Mouse (Mus musculus): ENCODE results near the gene Ubtd2. TPM values are rescaled to one million over a fixed set of nuclear protein-coding genes. Genes with fewer than 3 reads are reported as not detected.
A peak's percentile ranks its signal among the peaks of the same experiment; 100 is the strongest.

Gene Ubtd2
- polyA plus RNA-seq, 1 experiment from 2014 or later: 27.1 TPM

- 4% methylated on average over 19 of the region's 19 CpGs for WGBS
- ATAC-seq (replicated peaks; ENCODE audit: extremely low read depth, insufficient read depth, low FRiP score): no peak; the same call in 1 of the 2 replicates
- H3K27me3 ChIP-seq (ENCODE audit: control insufficient read depth, insufficient read depth, low read length): no peaks in the 10 kb centered on the region
- peak overlapping the region; percentile 97 for H3K4me2 ChIP-seq (ENCODE audit: low read depth, low read length)
- peak overlapping the region; percentile 77 for H3K9ac ChIP-seq (ENCODE audit: low read length)
- peaks cover 12% of the 10 kb centered on the region for H3K4me1 ChIP-seq (ENCODE audit: control insufficient read depth, insufficient read depth, low read length)
- peak overlapping the region; percentile 15 for H3K27ac ChIP-seq (ENCODE audit: low read length)
- H3K4me3 ChIP-seq (ENCODE audit: low read length): peak overlapping the region; percentile 64
- H3K36me3 ChIP-seq (ENCODE audit: control insufficient read depth, insufficient read depth): no peaks in the 10 kb centered on the region
- no peaks in the 10 kb centered on the region for H3K9me3 ChIP-seq (replicated peaks; ENCODE audit: control insufficient read depth, low read length)
Observed at GRCm38 (mm10) chr11:32454231-32454799, 855 bp upstream of the Ubtd2 start.

GRCm38 (mm10) chr11:32455507-32456141, 454 bp downstream of the Ubtd2 start:
- peak; percentile 5; the same call in 1 of the 2 replicates for ATAC-seq (replicated peaks; ENCODE audit: extremely low read depth, insufficient read depth, low FRiP score)
- H3K4me1 ChIP-seq (ENCODE audit: control insufficient read depth, insufficient read depth, low read length): peaks cover 12% of the 10 kb centered on the region
- peak overlapping the region; percentile 64 for H3K4me3 ChIP-seq (ENCODE audit: low read length)
- H3K9me3 ChIP-seq (replicated peaks; ENCODE audit: control insufficient read depth, low read length): no peaks in the 10 kb centered on the region
- H3K36me3 ChIP-seq (ENCODE audit: control insufficient read depth, insufficient read depth): no peaks in the 10 kb centered on the region
- WGBS: under 1% methylated on average over 58 of the region's 58 CpGs
- H3K9ac ChIP-seq (ENCODE audit: low read length): peak overlapping the region; percentile 77
- peak overlapping the region; percentile 95 for H3K27ac ChIP-seq (ENCODE audit: low read length)
- no peaks in the 10 kb centered on the region for H3K27me3 ChIP-seq (ENCODE audit: control insufficient read depth, insufficient read depth, low read length)
- H3K4me2 ChIP-seq (ENCODE audit: low read depth, low read length): peak overlapping the region; percentile 97

- Histone ChIP-seq H3K4me1 (ENCODE audit: control insufficient read depth, insufficient read depth, low read length) (peaks cover 12% of the 10 kb centered on the region), H3K4me2 (ENCODE audit: low read depth, low read length) (peak overlapping the region; percentile 97), H3K27ac (ENCODE audit: low read length) (peak overlapping the region; percentile 95), H3K36me3 (ENCODE audit: control insufficient read depth, insufficient read depth) (no peaks in the 10 kb centered on the region), H3K9ac (ENCODE audit: low read length) (peak overlapping the region; percentile 77), H3K4me3 (ENCODE audit: low read length) (peak overlapping the region; percentile 64), H3K9me3 (replicated peaks; ENCODE audit: control insufficient read depth, low read length) (no peaks in the 10 kb centered on the region), H3K27me3 (ENCODE audit: control insufficient read depth, insufficient read depth, low read length) (no peaks in the 10 kb centered on the region)
- ATAC-seq (replicated peaks; ENCODE audit: extremely low read depth, insufficient read depth, low FRiP score): no peak
- WGBS: 9% methylated on average over 6 of the region's 6 CpGs
Observed at GRCm38 (mm10) chr11:32456356-32456755, 1.2 kb downstream of the Ubtd2 start.

GRCm38 (mm10) chr11:32464282-32464681, 9.1 kb downstream of the Ubtd2 start:
- Histone ChIP-seq H3K9ac (ENCODE audit: low read length) (no peak overlapping the region), H3K4me2 (ENCODE audit: low read depth, low read length) (no peak overlapping the region), H3K4me1 (ENCODE audit: control insufficient read depth, insufficient read depth, low read length) (peaks cover 5% of the 10 kb centered on the region), H3K27ac (ENCODE audit: low read length) (no peak overlapping the region), H3K9me3 (replicated peaks; ENCODE audit: control insufficient read depth, low read length) (no peaks in the 10 kb centered on the region), H3K27me3 (ENCODE audit: control insufficient read depth, insufficient read depth, low read length) (no peaks in the 10 kb centered on the region), H3K36me3 (ENCODE audit: control insufficient read depth, insufficient read depth) (no peaks in the 10 kb centered on the region), H3K4me3 (ENCODE audit: low read length) (no peak overlapping the region)
- 66% methylated on average over 2 of the region's 2 CpGs for WGBS
- no peak for ATAC-seq (replicated peaks; ENCODE audit: extremely low read depth, insufficient read depth, low FRiP score)

GRCm38 (mm10) chr11:32471925-32472324, 16.8 kb downstream of the Ubtd2 start:
- Histone ChIP-seq H3K4me1 (ENCODE audit: control insufficient read depth, insufficient read depth, low read length) (no peaks in the 10 kb centered on the region), H3K27me3 (ENCODE audit: control insufficient read depth, insufficient read depth, low read length) (no peaks in the 10 kb centered on the region), H3K27ac (ENCODE audit: low read length) (no peak overlapping the region), H3K4me3 (ENCODE audit: low read length) (no peak overlapping the region), H3K9ac (ENCODE audit: low read length) (no peak overlapping the region), H3K36me3 (ENCODE audit: control insufficient read depth, insufficient read depth) (no peaks in the 10 kb centered on the region), H3K9me3 (replicated peaks; ENCODE audit: control insufficient read depth, low read length) (no peaks in the 10 kb centered on the region), H3K4me2 (ENCODE audit: low read depth, low read length) (no peak overlapping the region)
- no peak for ATAC-seq (replicated peaks; ENCODE audit: extremely low read depth, insufficient read depth, low FRiP score)
- 75% methylated on average over 2 of the region's 2 CpGs for WGBS

GRCm38 (mm10) chr11:32474725-32475124, 19.6 kb downstream of the Ubtd2 start:
- Histone ChIP-seq H3K27ac (ENCODE audit: low read length) (no peak overlapping the region), H3K4me2 (ENCODE audit: low read depth, low read length) (no peak overlapping the region), H3K27me3 (ENCODE audit: control insufficient read depth, insufficient read depth, low read length) (no peaks in the 10 kb centered on the region), H3K4me3 (ENCODE audit: low read length) (no peak overlapping the region), H3K4me1 (ENCODE audit: control insufficient read depth, insufficient read depth, low read length) (no peaks in the 10 kb centered on the region), H3K9ac (ENCODE audit: low read length) (no peak overlapping the region), H3K9me3 (replicated peaks; ENCODE audit: control insufficient read depth, low read length) (no peaks in the 10 kb centered on the region), H3K36me3 (ENCODE audit: control insufficient read depth, insufficient read depth) (no peaks in the 10 kb centered on the region)
- no peak for ATAC-seq (replicated peaks; ENCODE audit: extremely low read depth, insufficient read depth, low FRiP score)
- WGBS: 71% methylated on average over 3 of the region's 3 CpGs

GRCm38 (mm10) chr11:32475487-32476236, 20.5 kb downstream of the Ubtd2 start:
- 70% methylated on average over 5 of the region's 5 CpGs for WGBS
- Histone ChIP-seq H3K4me2 (ENCODE audit: low read depth, low read length) (no peak overlapping the region), H3K4me3 (ENCODE audit: low read length) (no peak overlapping the region), H3K27me3 (ENCODE audit: control insufficient read depth, insufficient read depth, low read length) (no peaks in the 10 kb centered on the region), H3K4me1 (ENCODE audit: control insufficient read depth, insufficient read depth, low read length) (no peaks in the 10 kb centered on the region), H3K27ac (ENCODE audit: low read length) (no peak overlapping the region), H3K9ac (ENCODE audit: low read length) (no peak overlapping the region), H3K9me3 (replicated peaks; ENCODE audit: control insufficient read depth, low read length) (no peaks in the 10 kb centered on the region), H3K36me3 (ENCODE audit: control insufficient read depth, insufficient read depth) (no peaks in the 10 kb centered on the region)
- no peak for ATAC-seq (replicated peaks; ENCODE audit: extremely low read depth, insufficient read depth, low FRiP score)

GRCm38 (mm10) chr11:32481525-32481924, 26.4 kb downstream of the Ubtd2 start:
- Histone ChIP-seq H3K36me3 (ENCODE audit: control insufficient read depth, insufficient read depth) (no peaks in the 10 kb centered on the region), H3K4me1 (ENCODE audit: control insufficient read depth, insufficient read depth, low read length) (peaks cover 5% of the 10 kb centered on the region), H3K4me3 (ENCODE audit: low read length) (no peak overlapping the region), H3K9ac (ENCODE audit: low read length) (no peak overlapping the region), H3K9me3 (replicated peaks; ENCODE audit: control insufficient read depth, low read length) (no peaks in the 10 kb centered on the region), H3K27ac (ENCODE audit: low read length) (no peak overlapping the region), H3K4me2 (ENCODE audit: low read depth, low read length) (no peak overlapping the region), H3K27me3 (ENCODE audit: control insufficient read depth, insufficient read depth, low read length) (no peaks in the 10 kb centered on the region)
- WGBS: 69% methylated on average over 2 of the region's 2 CpGs
- no peak for ATAC-seq (replicated peaks; ENCODE audit: extremely low read depth, insufficient read depth, low FRiP score)

GRCm38 (mm10) chr11:32485290-32485689, 30.1 kb downstream of the Ubtd2 start:
- Histone ChIP-seq H3K36me3 (ENCODE audit: control insufficient read depth, insufficient read depth) (0 out of 2 replicates have a peak, but pooled peaks cover 3% of the 10 kb centered on the region), H3K4me3 (ENCODE audit: low read length) (no peak overlapping the region), H3K9ac (ENCODE audit: low read length) (no peak overlapping the region), H3K4me1 (ENCODE audit: control insufficient read depth, insufficient read depth, low read length) (peaks cover 28% of the 10 kb centered on the region), H3K9me3 (replicated peaks; ENCODE audit: control insufficient read depth, low read length) (no peaks in the 10 kb centered on the region), H3K27me3 (ENCODE audit: control insufficient read depth, insufficient read depth, low read length) (no peaks in the 10 kb centered on the region), H3K4me2 (ENCODE audit: low read depth, low read length) (no peak overlapping the region), H3K27ac (ENCODE audit: low read length) (no peak overlapping the region)
- ATAC-seq (replicated peaks; ENCODE audit: extremely low read depth, insufficient read depth, low FRiP score): no peak
- 63% methylated on average over 3 of the region's 3 CpGs for WGBS
